Mouse (Mus musculus): Measurements from ENCODE around the gene Ctsll3.

GRCm38 (mm10) chr13:60750930-60751329 lies 51.7 kb downstream of the Ctsll3 start:
- TF ChIP-seq POLR2A (IDR thresholded peaks at IDR 0.05; ENCODE audit: borderline replicate concordance, low read depth, low read length): no peak
- no peak for TF ChIP-seq CTCF (IDR thresholded peaks at IDR 0.05; ENCODE audit: low read depth, low read length)
